Mouse (Mus musculus) erythroid progenitor cell, adult 5-6 weeks (primary cell): ENCODE data around the gene Nin. TPM values are rescaled to one million over a fixed set of nuclear protein-coding genes. Genes with fewer than 3 reads are reported as not detected.
A peak's percentile ranks its signal among the peaks of the same experiment; 100 is the strongest.

Source experiments
- ATAC-seq: replicated peaks from 2 replicates; pipeline ENCODE4 v1.8.0; 2016; ENCODE audit warnings: moderate number of reproducible peaks, mild to moderate bottlenecking, moderate TSS enrichment, inconsistent platforms; ENCODE audit not compliant: poor library complexity, low FRiP score, severe bottlenecking
- total RNA-seq, 2 experiments: library from RNA; stranded (forward) in 1 of 2; stranded (reverse) in 1 of 2; fragments of 150-400 nt in 1 of 2; fragments of 186-747, 209-891 nt in 1 of 2; gene quantifications; 2 replicates each; pipeline versions ENCODE4 v1.2.3 to v1.2.4; 2015 to 2017; ENCODE audit warnings: low replicate concordance in 2 of 2

Gene Nin
- total RNA-seq, 2 experiments from 2014 or later = 30.4 to 36.0 TPM

- no peak for ATAC-seq
Observed at GRCm38 (mm10) chr12:70129105-70129504, 15.6 kb upstream of the Nin start.

GRCm38 (mm10) chr12:70126626-70127025 is 13.1 kb upstream of the Nin start:
- ATAC-seq = no peak

- no peak for ATAC-seq
Observed at GRCm38 (mm10) chr12:70119552-70119951, 6.0 kb upstream of the Nin start.

GRCm38 (mm10) chr12:70118721-70119345 is 5.3 kb upstream of the Nin start:
- no peak for ATAC-seq

- ATAC-seq = no peak
Observed at GRCm38 (mm10) chr12:70117146-70117545, 3.6 kb upstream of the Nin start.

- ATAC-seq = no peak
Observed at GRCm38 (mm10) chr12:70112090-70112383, 1.5 kb downstream of the Nin start.

GRCm38 (mm10) chr12:70111367-70112089 is 2.0 kb downstream of the Nin start:
- peak; percentile 96 for ATAC-seq

GRCm38 (mm10) chr12:70111117-70111366 is 2.5 kb downstream of the Nin start:
- peak; percentile 46 for ATAC-seq

GRCm38 (mm10) chr12:70110375-70111116 is 3.0 kb downstream of the Nin start:
- ATAC-seq = no peak; the same call in 1 of the 2 replicates

GRCm38 (mm10) chr12:70109921-70110320 is 3.6 kb downstream of the Nin start:
- ATAC-seq = no peak

GRCm38 (mm10) chr12:70108104-70108503 is 5.4 kb downstream of the Nin start:
- ATAC-seq = no peak

- ATAC-seq = no peak
Observed at GRCm38 (mm10) chr12:70106508-70106907, 7.0 kb downstream of the Nin start.

GRCm38 (mm10) chr12:70105885-70106284 is 7.6 kb downstream of the Nin start:
- ATAC-seq = no peak

GRCm38 (mm10) chr12:70104776-70105420 is 8.6 kb downstream of the Nin start:
- no peak for ATAC-seq

GRCm38 (mm10) chr12:70104199-70104598 is 9.3 kb downstream of the Nin start:
- ATAC-seq = no peak

- ATAC-seq = no peak
Observed at GRCm38 (mm10) chr12:70103257-70103656, 10.3 kb downstream of the Nin start.

GRCm38 (mm10) chr12:70102426-70102825 is 11.1 kb downstream of the Nin start:
- ATAC-seq = no peak

GRCm38 (mm10) chr12:70101823-70102222 is 11.7 kb downstream of the Nin start:
- ATAC-seq = no peak

- ATAC-seq = no peak
Observed at GRCm38 (mm10) chr12:70097901-70098300, 15.6 kb downstream of the Nin start.

- ATAC-seq = no peak
Observed at GRCm38 (mm10) chr12:70097316-70097715, 16.2 kb downstream of the Nin start.
